Mouse (Mus musculus): ENCODE measurements around the gene Apbb2. TPM values are rescaled to one million over a fixed set of nuclear protein-coding genes. Genes with fewer than 3 reads are reported as not detected.

Gene Apbb2
- polyA plus RNA-seq, 1 experiment from 2014 or later: 7.8 TPM

Other genes with a start within 250 kb of the Apbb2 start
- gene Uchl1, start 57.3 kb upstream of the Apbb2 start, polyA plus RNA-seq (2018): 0.52 to 0.73 TPM in 2 of 3 replicates, not detected in the other
- not detected in 3 replicates for gene Limch1, start 127.0 kb upstream of the Apbb2 start, polyA plus RNA-seq (2018)